ENCODE assay signal across 23 mouse cellular contexts in the genomic region with DNA sequence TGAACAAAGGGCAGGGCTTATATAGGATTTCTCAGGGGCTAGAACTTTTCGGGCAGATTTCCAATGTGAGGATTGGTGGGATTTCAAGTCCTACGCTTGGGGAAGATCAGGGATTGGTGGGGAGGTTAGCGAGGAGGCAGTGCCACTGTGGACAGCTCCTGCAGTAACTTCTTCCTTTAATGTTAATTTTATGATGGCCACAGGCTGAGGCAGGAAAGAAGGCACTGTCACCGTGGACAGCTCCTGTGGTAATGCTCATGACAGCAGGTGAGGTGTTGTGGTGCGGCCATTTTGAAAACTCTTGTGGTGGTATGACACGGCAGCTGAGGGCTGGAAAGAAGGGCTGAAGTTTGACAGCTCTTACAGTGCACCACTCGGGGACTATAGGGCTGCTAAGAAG.
"Had no signal": no experiment of that assay in that cellular context is flagged by ENCODE, and none has a peak within 500 bp of the region (broad histone marks: within the 10 kb centered on the region; RNA-seq: fewer than 3 reads in every experiment).

No protein-coding gene starts in this region.

- H3K36me3 ChIP-seq: kidney, embryonic 15.5 days; limb, embryonic 12.5 days; limb, embryonic 15.5 days; midbrain, embryonic 10.5 days; stomach, embryonic 15.5 days had no signal

- ATAC-seq: liver, postnatal 0 days; lung, postnatal 0 days; midbrain, embryonic 13.5 days; midbrain, embryonic 16.5 days had no signal

- H3K9ac ChIP-seq: kidney, embryonic 15.5 days; limb, embryonic 12.5 days; limb, embryonic 15.5 days; liver, embryonic 14.5 days; liver, postnatal 0 days; lung, embryonic 14.5 days; midbrain, embryonic 13.5 days; stomach, embryonic 15.5 days had no signal

- DNase-seq: kidney, adult 2 months; kidney, postnatal 10 days; kidney, postnatal 36 days; left cerebral cortex, postnatal 4 days; liver, postnatal 0 days; lung, embryonic 14.5 days; retina, postnatal 1 day; right cerebral cortex, postnatal 25 days; spleen, adult 18-20 months; thymus, adult 18-20 months; thymus, postnatal 36 days had no signal

- H3K27me3 ChIP-seq: stomach, embryonic 15.5 days had no signal

- H3K4me3 ChIP-seq: kidney, embryonic 15.5 days; limb, embryonic 12.5 days; limb, embryonic 15.5 days; megakaryocyte, embryonic 14.5 days; midbrain, embryonic 10.5 days; midbrain, embryonic 13.5 days; stomach, embryonic 15.5 days had no signal

- H3K4me2 ChIP-seq: kidney, embryonic 15.5 days; limb, embryonic 12.5 days; limb, embryonic 15.5 days; liver, embryonic 11.5 days; lung, embryonic 14.5 days; midbrain, embryonic 13.5 days; stomach, embryonic 15.5 days had no signal

- H3K9me3 ChIP-seq: kidney, embryonic 15.5 days; limb, embryonic 12.5 days; limb, embryonic 15.5 days; megakaryocyte, embryonic 14.5 days; midbrain, embryonic 10.5 days; midbrain, embryonic 13.5 days; stomach, embryonic 15.5 days had no signal

- H3K27ac ChIP-seq: kidney, embryonic 15.5 days; limb, embryonic 12.5 days; limb, embryonic 15.5 days; liver, embryonic 14.5 days; macrophage; midbrain, embryonic 10.5 days; midbrain, embryonic 13.5 days; stomach, embryonic 15.5 days had no signal
